Mouse (Mus musculus) spleen, postnatal 10 days (tissue): ENCODE data around the gene Pglyrp4.
"Not testable (repeated sequence)": the region's sequence is repeated elsewhere in the genome, so short reads cannot be mapped to it uniquely, and the experiment has no call there.

Experiments
- DNase-seq, 2 experiments: peaks; one replicate each; pipeline ENCODE4 v3.0.0; 2021 to 2022; ENCODE audit warnings: low spot score in 2 of 2

Pglyrp4 gene

GRCm38 (mm10) chr3:90726606-90727005, at the start of gene Pglyrp4:
Gene Pglyrp4, plus strand, starts transcription at chr3:90726906.
- no peak for DNase-seq

- no peak for DNase-seq
These were observed 48.0 kb upstream of the Pglyrp4 start for GRCm38 (mm10) chr3:90678656-90679055.

GRCm38 (mm10) chr3:90683929-90684328, 42.8 kb upstream of the Pglyrp4 start:
- no peak for DNase-seq

GRCm38 (mm10) chr3:90686835-90687234, 39.9 kb upstream of the Pglyrp4 start:
- no peak for DNase-seq

GRCm38 (mm10) chr3:90693496-90693895, 33.2 kb upstream of the Pglyrp4 start:
- DNase-seq = no peak

- no peak for DNase-seq
These were observed 31.1 kb upstream of the Pglyrp4 start, which contains the start of gene S100a9 for GRCm38 (mm10) chr3:90695613-90696012. Gene S100a9, minus strand, starts transcription at chr3:90695721.

GRCm38 (mm10) chr3:90702244-90702643, 24.5 kb upstream of the Pglyrp4 start:
- DNase-seq = no peak

GRCm38 (mm10) chr3:90708523-90709202, 18.0 kb upstream of the Pglyrp4 start:
- peak in 1 of 2 experiments; percentile 34 for DNase-seq

- DNase-seq = peak; percentile 66 to 91
These were observed 16.9 kb upstream of the Pglyrp4 start for GRCm38 (mm10) chr3:90709591-90710460.

GRCm38 (mm10) chr3:90749658-90750057, 23.0 kb downstream of the Pglyrp4 start:
- no peak for DNase-seq

GRCm38 (mm10) chr3:90777776-90778175, 51.1 kb downstream of the Pglyrp4 start, which contains the start of gene Gm5849:
Gene Gm5849, minus strand, starts transcription at chr3:90777876.
- not testable (repeated sequence) for DNase-seq
